Mouse (Mus musculus) heart, embryonic 11.5 days (tissue): ENCODE data around the gene Rasgrf1. TPM values are rescaled to one million over a fixed set of nuclear protein-coding genes. Genes with fewer than 3 reads are reported as not detected.
A peak's percentile ranks its signal among the peaks of the same experiment; 100 is the strongest.
"Not testable (repeated sequence)": the region's sequence is repeated elsewhere in the genome, so short reads cannot be mapped to it uniquely, and the experiment has no call there.

ENCODE experiments used
- ATAC-seq: fragments of 200-750 bp; cut with Nextera tagmentation; replicated peaks from 2 replicates; pipeline ENCODE4 v1.8.0; 2017; ENCODE audit warnings: moderate library complexity; ENCODE audit not compliant: insufficient number of reproducible peaks, low FRiP score, low TSS enrichment
- H3K27ac ChIP-seq: fragments of 300-500 bp; sonication (generic); 2 replicates; pipeline ENCODE4 v1.5.1; 2014; ENCODE audit warnings: mild to moderate bottlenecking, low read depth, low read length
- H3K27me3 ChIP-seq: fragments of 300-500 bp; sonication (generic); 2 replicates; pipeline ENCODE4 v1.6.1; 2014; ENCODE audit warnings: mild to moderate bottlenecking, low read length, mixed read lengths; ENCODE audit not compliant: control insufficient read depth, insufficient read depth
- H3K36me3 ChIP-seq: fragments of 300-500 bp; sonication (generic); 2 replicates; pipeline ENCODE4 v1.6.1; 2014; ENCODE audit warnings: mild to moderate bottlenecking, low read length, moderate library complexity, mixed read lengths; ENCODE audit not compliant: control insufficient read depth, insufficient read depth
- H3K4me1 ChIP-seq: fragments of 300-500 bp; sonication (generic); 2 replicates; pipeline ENCODE4 v1.6.1; 2014; ENCODE audit warnings: low read length; ENCODE audit not compliant: control insufficient read depth, insufficient read depth
- H3K4me2 ChIP-seq: fragments of 300-500 bp; sonication (generic); 2 replicates; pipeline ENCODE4 v1.6.1; 2014; ENCODE audit warnings: mild to moderate bottlenecking, moderate library complexity
- H3K4me3 ChIP-seq: fragments of 300-500 bp; sonication (generic); 2 replicates; pipeline ENCODE4 v1.5.1; 2014; ENCODE audit warnings: low read depth, low read length
- H3K9ac ChIP-seq: fragments of 300-500 bp; sonication (generic); 2 replicates; pipeline ENCODE4 v1.6.1; 2014; ENCODE audit warnings: mild to moderate bottlenecking, low read depth, low read length, moderate library complexity
- H3K9me3 ChIP-seq: fragments of 300-500 bp; sonication (generic); replicated peaks from 2 replicates; pipeline ENCODE4 v1.6.1; 2016; ENCODE audit warnings: low read length; ENCODE audit not compliant: control insufficient read depth
- WGBS: fragments of 180-500 bp; shearing (Covaris S2); extraction: QIAGEN DNeasy Blood & Tissue Kit; methylation state at CpG from one replicate; pipeline ENCODE4 v1.1.7; 2014; ENCODE audit not compliant: insufficient replicate concordance; 5-methylcytosine and 5-hydroxymethylcytosine counted together
- polyA plus RNA-seq: library from polyadenylated mRNA; unstranded; fragments of >200 nt; fragmentation: Nextera tagmentation; extraction: Ambion mirVana; gene quantifications from 2 replicates; pipeline ENCODE4 v1.2.1, GENCODE M21; 2014

The Rasgrf1 gene
- polyA plus RNA-seq, 1 experiment from 2014 or later = 0.19 TPM

DNA sequence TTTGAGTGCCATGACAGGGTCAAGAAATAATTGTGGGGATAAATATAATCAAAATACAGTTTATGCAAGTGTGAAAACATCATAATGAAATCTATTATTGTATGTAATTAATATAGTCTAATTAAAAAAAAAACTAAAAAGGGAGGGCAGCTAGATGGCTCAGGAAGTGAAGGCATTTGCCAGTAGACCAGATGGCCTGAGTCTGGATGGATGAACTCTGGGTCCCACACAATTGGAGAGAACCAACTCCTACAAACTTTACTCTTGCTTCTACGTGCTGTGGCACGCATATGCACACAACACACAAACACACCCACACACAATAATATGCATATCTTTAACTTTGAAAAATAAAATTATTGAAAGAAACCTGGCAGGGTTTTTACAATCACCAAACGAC, 131.8 kb downstream of the Rasgrf1 start:
- H3K4me3 ChIP-seq = no peak overlapping the region
- H3K4me1 ChIP-seq = no peaks in the 10 kb centered on the region
- ATAC-seq = no peak
- peaks cover 3% of the 10 kb centered on the region; the same call in 1 of the 2 replicates for H3K9me3 ChIP-seq
- no peak overlapping the region for H3K4me2 ChIP-seq
- no peak overlapping the region for H3K9ac ChIP-seq
- no peaks in the 10 kb centered on the region for H3K36me3 ChIP-seq
- 92% methylated on average over 3 of the region's 3 CpGs for WGBS
- H3K27ac ChIP-seq = no peak overlapping the region
- H3K27me3 ChIP-seq = no peaks in the 10 kb centered on the region

DNA sequence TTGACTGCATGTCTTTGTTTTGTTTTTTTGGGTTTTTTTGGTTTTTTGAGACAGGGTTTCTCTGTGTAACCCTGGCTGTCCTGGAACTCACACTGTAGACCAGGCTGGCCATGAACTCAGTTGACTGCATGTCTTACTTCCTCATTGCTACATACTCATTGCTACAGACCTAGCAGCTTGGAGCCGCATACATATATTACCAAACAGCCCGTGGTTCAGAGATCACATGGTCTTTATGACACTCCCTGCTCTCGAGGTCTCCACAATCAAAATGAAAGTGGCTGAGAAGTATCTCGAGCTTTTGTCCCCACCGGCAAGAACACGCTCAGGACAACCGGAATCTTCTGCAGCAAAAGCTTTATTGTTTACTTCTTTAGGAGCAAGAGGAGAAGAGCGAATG, 133.2 kb downstream of the Rasgrf1 start:
- H3K36me3 ChIP-seq, H3K4me3 ChIP-seq, H3K9me3 ChIP-seq, H3K4me1 ChIP-seq, ATAC-seq, H3K27me3 ChIP-seq, H3K27ac ChIP-seq, H3K9ac ChIP-seq, H3K4me2 ChIP-seq: not testable (repeated sequence)
- 79% methylated on average over 8 of the region's 8 CpGs for WGBS

DNA sequence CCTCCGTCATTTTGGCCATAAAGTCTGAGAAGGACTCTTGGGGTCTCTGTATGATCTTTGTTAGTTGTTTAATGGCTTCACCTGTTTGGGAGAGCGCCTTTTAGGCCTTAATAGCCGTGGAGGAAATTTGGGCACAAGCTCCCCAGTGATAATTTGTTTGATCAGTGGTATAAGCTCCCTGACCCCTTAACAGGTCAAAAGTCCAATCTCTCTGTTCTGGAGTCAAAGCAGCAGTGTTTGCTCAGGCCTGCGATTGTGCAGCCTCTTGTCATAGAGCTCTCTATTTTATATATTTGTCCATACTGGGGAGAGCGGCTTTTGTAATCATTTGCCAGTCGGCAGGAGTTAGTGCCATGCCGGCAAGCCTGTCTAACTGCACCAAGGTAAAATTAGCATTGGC, 135.5 kb downstream of the Rasgrf1 start:
- no peak overlapping the region for H3K9ac ChIP-seq

GRCm38 (mm10) chr9:90047937-90048627, 138.4 kb downstream of the Rasgrf1 start:
- Histone ChIP-seq H3K4me2 (no peak overlapping the region), H3K9ac (no peak overlapping the region), H3K36me3 (no peaks in the 10 kb centered on the region), H3K4me3 (no peak overlapping the region), H3K27me3 (no peaks in the 10 kb centered on the region), H3K4me1 (no peaks in the 10 kb centered on the region), H3K27ac (0 out of 2 replicates have a peak overlapping the region, but pooled peaks have one; percentile 46), H3K9me3 (peaks cover 3% of the 10 kb centered on the region; the same call in 1 of the 2 replicates)
- ATAC-seq = peak; percentile 46; the same call in 1 of the 2 replicates
- WGBS = 38% methylated on average over 5 of the region's 5 CpGs

More for the DNA sequence above, 135.5 kb downstream of the Rasgrf1 start:
- no peaks in the 10 kb centered on the region for H3K27me3 ChIP-seq
- H3K9me3 ChIP-seq = peaks cover 3% of the 10 kb centered on the region; the same call in 1 of the 2 replicates
- H3K36me3 ChIP-seq = no peaks in the 10 kb centered on the region
- 87% methylated on average over 7 of the region's 7 CpGs for WGBS
- no peak for ATAC-seq
- no peak overlapping the region for H3K4me3 ChIP-seq
- H3K4me2 ChIP-seq = no peak overlapping the region
- H3K4me1 ChIP-seq = no peaks in the 10 kb centered on the region
- H3K27ac ChIP-seq = no peak overlapping the region

DNA sequence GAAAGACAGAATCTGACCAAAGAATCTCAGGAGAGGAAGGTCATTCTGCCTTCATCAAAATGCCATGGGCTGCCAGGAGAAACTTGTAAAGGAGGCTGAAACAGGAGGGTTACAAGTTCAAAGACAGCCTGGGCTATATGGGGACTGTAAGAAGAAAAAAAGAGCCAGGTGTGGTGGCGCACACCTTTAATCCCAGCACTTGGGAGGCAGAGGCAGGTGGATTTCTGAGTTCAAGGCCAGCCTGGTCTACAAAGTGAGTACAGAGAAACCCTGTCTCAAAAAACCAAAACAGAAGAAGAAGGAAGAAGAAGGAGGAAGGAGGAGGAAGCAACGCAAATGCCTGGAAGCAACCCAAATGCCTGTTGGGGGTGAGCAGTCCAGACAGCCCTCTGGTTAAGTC, 144.1 kb downstream of the Rasgrf1 start, which contains the start of gene Ctsh:
Ctsh (plus strand) TSS at position 301 of the 400 bp plus-strand sequence.
- H3K27ac ChIP-seq = peak within 1 kb of the TSS; percentile 41; the same call in 1 of the 2 replicates
- no peaks in the 10 kb centered on the region for H3K4me1 ChIP-seq
- no peak for ATAC-seq
- H3K36me3 ChIP-seq = no peaks in the 10 kb centered on the region
- 66% methylated on average over 2 of the region's 2 CpGs for WGBS
- H3K9ac ChIP-seq = peak within 1 kb of the TSS; percentile 73
- H3K4me2 ChIP-seq = peak within 1 kb of the TSS; percentile 92
- no peaks in the 10 kb centered on the region for H3K9me3 ChIP-seq
- peak within 1 kb of the TSS; percentile 60 for H3K4me3 ChIP-seq
- H3K27me3 ChIP-seq = no peaks in the 10 kb centered on the region

GRCm38 (mm10) chr9:90054371-90055145, 144.8 kb downstream of the Rasgrf1 start:
- Histone ChIP-seq H3K4me2 (peak overlapping the region; percentile 92), H3K36me3 (no peaks in the 10 kb centered on the region), H3K27me3 (no peaks in the 10 kb centered on the region), H3K4me3 (peak overlapping the region; percentile 60), H3K4me1 (no peaks in the 10 kb centered on the region), H3K27ac (peak overlapping the region; percentile 41; the same call in 1 of the 2 replicates), H3K9ac (peak overlapping the region; percentile 73), H3K9me3 (no peaks in the 10 kb centered on the region)
- peak; percentile 88 for ATAC-seq
- WGBS = under 1% methylated on average over 37 of the region's 37 CpGs

DNA sequence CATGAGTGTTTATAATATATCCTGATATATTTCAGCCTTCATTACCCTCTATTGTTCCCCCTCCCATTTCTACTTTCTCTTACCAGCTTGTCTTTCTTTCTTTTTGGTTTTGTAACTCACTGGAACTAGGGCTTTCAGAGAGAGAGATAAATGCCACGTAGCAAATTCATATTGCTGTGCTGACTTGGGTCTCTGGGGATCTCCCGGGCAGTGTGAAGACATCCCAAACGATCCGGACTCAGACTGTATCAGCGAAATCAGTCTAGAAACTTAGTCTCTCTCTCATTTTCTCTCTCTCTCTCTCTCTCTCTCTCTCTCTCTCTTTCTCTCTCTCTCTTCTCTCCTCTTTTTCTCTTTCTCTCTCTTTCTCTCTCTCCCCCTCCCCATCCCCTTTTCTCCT, 145.7 kb downstream of the Rasgrf1 start:
- H3K27ac ChIP-seq = no peak overlapping the region
- H3K36me3 ChIP-seq = no peaks in the 10 kb centered on the region
- H3K4me1 ChIP-seq = no peaks in the 10 kb centered on the region
- H3K4me2 ChIP-seq = peak overlapping the region; percentile 92
- ATAC-seq = no peak
- no peak overlapping the region for H3K9ac ChIP-seq
- H3K9me3 ChIP-seq = no peaks in the 10 kb centered on the region
- H3K4me3 ChIP-seq = peak overlapping the region; percentile 60; the same call in 1 of the 2 replicates
- no peaks in the 10 kb centered on the region for H3K27me3 ChIP-seq
- 56% methylated on average over 5 of the region's 5 CpGs for WGBS

DNA sequence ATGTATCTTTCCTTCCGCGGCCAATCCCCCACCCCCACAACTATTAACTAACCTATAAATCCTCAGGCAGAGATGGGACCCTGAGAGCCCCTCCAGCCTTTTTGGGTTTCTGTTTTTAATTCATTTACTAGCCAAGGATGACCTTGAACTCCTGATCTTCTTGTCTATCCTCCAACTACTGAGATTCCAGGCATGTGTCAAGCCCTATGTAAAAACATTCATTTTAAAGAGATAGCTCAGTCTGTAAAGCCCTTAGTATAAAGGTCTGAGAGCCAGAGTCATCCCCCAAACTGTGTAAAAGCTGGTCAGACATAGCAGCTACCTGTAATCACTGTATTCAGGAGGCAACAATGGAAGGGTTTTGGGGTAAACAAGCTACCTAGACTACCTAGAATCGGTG, 146.2 kb downstream of the Rasgrf1 start:
- Histone ChIP-seq H3K4me2 (peak overlapping the region; percentile 92; the same call in 1 of the 2 replicates), H3K4me1 (no peaks in the 10 kb centered on the region), H3K27me3 (no peaks in the 10 kb centered on the region), H3K27ac (no peak overlapping the region), H3K36me3 (no peaks in the 10 kb centered on the region), H3K4me3 (no peak overlapping the region), H3K9ac (no peak overlapping the region), H3K9me3 (no peaks in the 10 kb centered on the region)
- no peak for ATAC-seq
- 67% methylated on average over 3 of the region's 3 CpGs for WGBS
